Mouse (Mus musculus) heart, embryonic 10.5 days (tissue): ENCODE results near the gene Qpctl. TPM values are rescaled to one million over a fixed set of nuclear protein-coding genes. Genes with fewer than 3 reads are reported as not detected.

Source experiments
- DNase-seq: peaks from one replicate; pipeline ENCODE4 v3.0.0-alpha.2; 2017; ENCODE audit warnings: low spot score
- H3K27ac ChIP-seq: fragments of 300-500 bp; sonication (generic); 2 replicates; pipeline ENCODE4 v1.5.1; 2016; ENCODE audit warnings: mild to moderate bottlenecking
- H3K27me3 ChIP-seq: fragments of 300-500 bp; sonication (generic); 2 replicates; pipeline ENCODE4 v1.6.1; 2016; ENCODE audit warnings: mild to moderate bottlenecking; ENCODE audit not compliant: poor library complexity, insufficient read depth, severe bottlenecking
- H3K36me3 ChIP-seq: fragments of 300-500 bp; sonication (generic); 2 replicates; pipeline ENCODE4 v1.6.1; 2016; ENCODE audit warnings: mild to moderate bottlenecking, moderate library complexity
- H3K4me1 ChIP-seq: fragments of 300-500 bp; sonication (generic); 2 replicates; pipeline ENCODE4 v1.6.1; 2016; ENCODE audit warnings: mild to moderate bottlenecking
- H3K4me3 ChIP-seq: fragments of 300-500 bp; sonication (generic); 2 replicates; pipeline ENCODE4 v1.5.1; 2016; ENCODE audit warnings: mild to moderate bottlenecking, moderate library complexity
- H3K9me3 ChIP-seq: fragments of 300-500 bp; sonication (generic); 2 replicates; pipeline ENCODE4 v1.6.1; 2016; ENCODE audit warnings: mild to moderate bottlenecking, moderate library complexity
- WGBS: fragments of 180-500 bp; shearing (Covaris S2); methylation state at CpG from one replicate; pipeline ENCODE4 v1.1.7; 2016; 5-methylcytosine and 5-hydroxymethylcytosine counted together
- polyA plus RNA-seq: library from polyadenylated mRNA; unstranded; fragments of >200 nt; fragmentation: Nextera tagmentation; extraction: Ambion mirVana; gene quantifications from 2 replicates; pipeline ENCODE4 v1.2.1, GENCODE M21; 2016

The Qpctl gene
- polyA plus RNA-seq, 1 experiment from 2014 or later: 12.1 TPM

DNA sequence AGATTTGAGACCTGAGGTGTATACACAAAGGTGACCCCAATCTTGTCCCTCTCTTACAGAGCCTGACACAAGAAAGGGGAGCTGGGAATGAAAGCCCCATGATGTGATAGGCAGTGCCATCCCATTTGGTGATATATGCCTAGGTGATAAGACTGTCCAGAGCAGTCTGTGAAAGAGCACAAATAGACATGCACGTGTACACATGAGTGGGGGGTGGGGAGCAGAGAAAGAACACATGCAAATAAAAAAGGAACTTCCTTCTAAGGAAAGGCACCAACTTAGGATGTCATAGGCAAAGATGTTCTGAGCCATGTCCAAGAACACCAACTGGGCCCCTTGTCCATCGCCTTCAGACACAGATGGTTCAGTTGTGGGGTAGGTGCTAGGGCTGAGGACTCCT, 44.6 kb downstream of the Qpctl start:
- H3K27ac ChIP-seq: no peak overlapping the region
- no peaks in the 10 kb centered on the region; the same call in 1 of the 2 replicates for H3K9me3 ChIP-seq
- peaks cover 10% of the 10 kb centered on the region; the same call in 1 of the 2 replicates for H3K4me1 ChIP-seq
- 0 out of 2 replicates have a peak, but pooled peaks cover 4% of the 10 kb centered on the region for H3K36me3 ChIP-seq
- no peak for DNase-seq
- H3K4me3 ChIP-seq: no peak overlapping the region
- 72% methylated on average over 2 of the region's 2 CpGs for WGBS
- no peaks in the 10 kb centered on the region for H3K27me3 ChIP-seq

DNA sequence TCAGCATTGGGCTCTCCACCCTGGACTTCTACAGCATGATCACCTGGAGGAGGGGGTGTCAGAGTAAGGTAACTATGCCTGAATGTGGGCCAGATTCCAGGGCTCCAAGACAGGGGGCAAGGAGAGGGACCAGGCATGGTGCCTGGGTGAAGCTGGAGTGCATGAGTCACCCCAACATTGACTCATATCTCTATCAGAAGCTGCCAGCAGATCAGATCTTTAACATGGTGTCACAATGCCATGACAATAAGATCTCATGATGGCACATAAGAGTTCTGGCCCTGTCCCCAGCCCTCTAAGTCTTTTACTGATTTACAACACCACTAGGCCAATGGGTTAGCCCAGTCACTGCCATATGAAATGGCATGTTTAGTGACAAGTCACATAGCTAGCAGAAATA, 45.4 kb downstream of the Qpctl start:
- no peaks in the 10 kb centered on the region for H3K27me3 ChIP-seq

DNA sequence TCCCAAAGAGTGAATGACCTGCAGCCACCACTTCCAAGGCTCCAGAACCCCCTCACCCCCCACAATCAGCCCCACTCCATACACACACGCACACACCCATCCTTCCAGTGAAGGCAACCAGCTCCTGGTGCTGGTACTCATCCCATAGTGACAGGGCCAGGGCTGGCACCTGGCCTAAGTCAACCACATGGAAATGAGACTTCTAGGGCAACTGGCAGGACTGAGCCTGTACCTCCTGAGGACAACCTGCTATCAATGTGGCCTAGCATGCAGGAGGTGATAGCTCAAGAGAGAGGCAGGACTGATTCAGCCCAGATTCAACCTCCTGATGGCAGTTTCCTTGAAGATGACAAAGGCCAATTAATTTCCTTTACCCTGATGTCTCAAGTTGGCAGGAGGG, 48.8 kb downstream of the Qpctl start:
- H3K27ac ChIP-seq: no peak overlapping the region
- 86% methylated on average over 1 of the region's 1 CpGs for WGBS
- H3K36me3 ChIP-seq: peaks cover 17% of the 10 kb centered on the region; the same call in 1 of the 2 replicates
- no peaks in the 10 kb centered on the region; the same call in 1 of the 2 replicates for H3K9me3 ChIP-seq
- no peak for DNase-seq
- peaks cover 25% of the 10 kb centered on the region for H3K4me1 ChIP-seq
- no peak overlapping the region for H3K4me3 ChIP-seq
- H3K27me3 ChIP-seq: no peaks in the 10 kb centered on the region

More for the DNA sequence above, 45.4 kb downstream of the Qpctl start:
- 0 out of 2 replicates have a peak, but pooled peaks cover 4% of the 10 kb centered on the region for H3K36me3 ChIP-seq
- peaks cover 12% of the 10 kb centered on the region; the same call in 1 of the 2 replicates for H3K4me1 ChIP-seq
- no peak for DNase-seq
- H3K4me3 ChIP-seq: no peak overlapping the region
- H3K9me3 ChIP-seq: no peaks in the 10 kb centered on the region; the same call in 1 of the 2 replicates
- no peak overlapping the region for H3K27ac ChIP-seq

DNA sequence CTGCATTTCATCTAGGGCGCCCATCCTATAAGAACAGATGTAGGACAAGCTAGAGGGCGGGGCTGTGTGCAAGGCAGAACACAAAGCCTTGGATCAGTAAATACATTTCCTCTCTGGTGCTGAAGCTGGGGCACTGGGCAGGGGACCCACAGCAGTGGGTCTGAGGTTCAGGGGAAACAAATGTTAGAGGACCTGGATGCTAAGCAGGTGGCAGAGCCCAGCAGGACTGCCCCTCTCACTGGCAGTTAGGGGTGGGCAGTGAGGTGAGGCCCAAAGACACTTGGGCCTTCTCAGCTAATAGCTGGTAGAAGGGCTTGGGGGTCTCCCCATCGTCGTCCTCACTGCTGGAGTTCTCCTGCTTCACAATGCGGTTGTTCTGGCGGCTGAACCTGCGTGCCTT, 50.3 kb downstream of the Qpctl start:
- Histone ChIP-seq H3K27ac (no peak overlapping the region), H3K27me3 (no peaks in the 10 kb centered on the region), H3K4me1 (peaks cover 33% of the 10 kb centered on the region), H3K4me3 (no peak overlapping the region), H3K36me3 (peaks cover 17% of the 10 kb centered on the region; the same call in 1 of the 2 replicates), H3K9me3 (no peaks in the 10 kb centered on the region; the same call in 1 of the 2 replicates)
- no peak for DNase-seq
- 71% methylated on average over 7 of the region's 7 CpGs for WGBS

GRCm38 (mm10) chr7:19097863-19098262, 51.2 kb downstream of the Qpctl start:
- no peak overlapping the region for H3K27ac ChIP-seq
- no peak for DNase-seq
- H3K9me3 ChIP-seq: no peaks in the 10 kb centered on the region; the same call in 1 of the 2 replicates
- peaks cover 17% of the 10 kb centered on the region; the same call in 1 of the 2 replicates for H3K36me3 ChIP-seq
- no peaks in the 10 kb centered on the region for H3K27me3 ChIP-seq
- peaks cover 42% of the 10 kb centered on the region for H3K4me1 ChIP-seq
- H3K4me3 ChIP-seq: no peak overlapping the region

DNA sequence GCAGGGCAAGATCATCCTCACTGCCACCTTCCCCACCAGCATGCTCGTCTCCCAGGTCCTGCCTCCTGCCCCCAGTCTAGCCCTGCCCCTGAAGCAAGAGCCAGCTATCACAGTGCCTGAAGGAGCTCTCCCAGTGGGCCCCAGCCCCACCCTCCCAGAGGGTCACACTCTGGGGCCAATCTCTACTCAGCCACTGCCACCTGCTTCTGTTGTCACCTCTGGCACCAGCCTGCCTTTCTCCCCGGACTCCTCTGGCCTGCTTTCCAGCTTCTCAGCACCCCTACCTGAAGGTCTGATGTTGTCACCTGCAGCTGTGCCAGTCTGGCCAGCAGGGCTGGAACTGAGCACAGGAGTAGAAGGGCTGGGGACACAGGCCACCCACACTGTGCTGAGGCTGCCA, 51.9 kb downstream of the Qpctl start:
- peaks cover 49% of the 10 kb centered on the region for H3K4me1 ChIP-seq
- no peaks in the 10 kb centered on the region for H3K9me3 ChIP-seq
- 44% methylated on average over 2 of the region's 2 CpGs for WGBS
- peaks cover 13% of the 10 kb centered on the region; the same call in 1 of the 2 replicates for H3K36me3 ChIP-seq
- 0 out of 2 replicates have a peak overlapping the region, but pooled peaks have one; percentile 87 for H3K4me3 ChIP-seq
- 0 out of 2 replicates have a peak, but pooled peaks cover under 1% of the 10 kb centered on the region for H3K27me3 ChIP-seq
- no peak for DNase-seq
- H3K27ac ChIP-seq: 0 out of 2 replicates have a peak overlapping the region, but pooled peaks have one; percentile 98

DNA sequence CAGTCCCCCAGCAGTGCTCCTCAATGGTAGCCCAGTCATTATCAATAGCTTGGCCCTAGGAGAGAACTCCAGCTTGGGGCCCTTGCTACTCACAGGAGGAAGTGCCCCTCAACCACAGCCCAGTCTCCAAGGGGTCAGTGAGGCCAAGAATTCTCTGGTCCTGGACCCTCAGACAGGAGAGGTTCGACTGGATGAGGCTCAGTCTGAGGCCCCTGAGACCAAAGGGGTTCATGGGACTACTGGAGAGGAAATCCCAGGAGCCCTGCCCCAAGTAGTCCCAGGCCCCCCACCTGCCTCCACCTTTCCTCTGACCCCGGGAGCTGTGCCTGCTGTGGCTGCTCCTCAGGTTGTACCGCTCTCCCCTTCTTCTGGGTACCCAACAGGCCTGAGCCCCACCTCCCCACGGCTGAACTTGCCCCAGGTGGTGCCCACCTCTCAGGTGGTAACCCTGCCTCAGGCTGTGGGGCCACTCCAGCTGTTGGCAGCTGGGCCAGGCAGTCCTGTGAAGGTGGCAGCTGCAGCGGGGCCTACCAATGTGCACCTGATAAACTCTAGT, 52.6 kb downstream of the Qpctl start:
- peak overlapping the region; percentile 87 for H3K4me3 ChIP-seq
- 45% methylated on average over 5 of the region's 5 CpGs for WGBS
- peaks cover 19% of the 10 kb centered on the region; the same call in 1 of the 2 replicates for H3K36me3 ChIP-seq
- H3K9me3 ChIP-seq: no peaks in the 10 kb centered on the region
- H3K27me3 ChIP-seq: peaks cover 8% of the 10 kb centered on the region; the same call in 1 of the 2 replicates
- H3K27ac ChIP-seq: peak overlapping the region; percentile 98
- peaks cover 56% of the 10 kb centered on the region for H3K4me1 ChIP-seq
- DNase-seq: no peak

DNA sequence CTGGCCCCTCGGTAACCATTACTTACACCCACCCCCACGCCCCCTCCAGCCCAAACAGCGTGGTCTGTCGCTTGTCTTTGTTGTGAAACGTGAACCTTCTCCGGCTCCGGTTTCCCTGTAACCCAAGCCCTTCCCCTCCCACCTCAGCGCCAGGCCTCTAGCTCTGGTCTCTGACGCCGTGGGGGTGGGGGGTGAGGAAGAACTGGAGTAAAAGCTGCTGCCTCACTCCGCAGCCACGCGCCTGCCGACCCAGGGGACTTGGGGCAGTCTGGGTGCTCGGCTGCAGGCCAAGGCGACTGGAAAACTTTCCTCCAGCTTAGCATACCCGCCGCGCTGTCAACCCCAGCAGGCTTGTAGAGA, 53.4 kb downstream of the Qpctl start:
- WGBS: under 1% methylated on average over 19 of the region's 19 CpGs
- peak overlapping the region; percentile 98 for H3K27ac ChIP-seq
- H3K4me3 ChIP-seq: peak overlapping the region; percentile 87
- peak; percentile 92 for DNase-seq
- peaks cover 16% of the 10 kb centered on the region for H3K27me3 ChIP-seq
- H3K36me3 ChIP-seq: peaks cover 23% of the 10 kb centered on the region; the same call in 1 of the 2 replicates
- peaks cover 63% of the 10 kb centered on the region for H3K4me1 ChIP-seq
- no peaks in the 10 kb centered on the region for H3K9me3 ChIP-seq

DNA sequence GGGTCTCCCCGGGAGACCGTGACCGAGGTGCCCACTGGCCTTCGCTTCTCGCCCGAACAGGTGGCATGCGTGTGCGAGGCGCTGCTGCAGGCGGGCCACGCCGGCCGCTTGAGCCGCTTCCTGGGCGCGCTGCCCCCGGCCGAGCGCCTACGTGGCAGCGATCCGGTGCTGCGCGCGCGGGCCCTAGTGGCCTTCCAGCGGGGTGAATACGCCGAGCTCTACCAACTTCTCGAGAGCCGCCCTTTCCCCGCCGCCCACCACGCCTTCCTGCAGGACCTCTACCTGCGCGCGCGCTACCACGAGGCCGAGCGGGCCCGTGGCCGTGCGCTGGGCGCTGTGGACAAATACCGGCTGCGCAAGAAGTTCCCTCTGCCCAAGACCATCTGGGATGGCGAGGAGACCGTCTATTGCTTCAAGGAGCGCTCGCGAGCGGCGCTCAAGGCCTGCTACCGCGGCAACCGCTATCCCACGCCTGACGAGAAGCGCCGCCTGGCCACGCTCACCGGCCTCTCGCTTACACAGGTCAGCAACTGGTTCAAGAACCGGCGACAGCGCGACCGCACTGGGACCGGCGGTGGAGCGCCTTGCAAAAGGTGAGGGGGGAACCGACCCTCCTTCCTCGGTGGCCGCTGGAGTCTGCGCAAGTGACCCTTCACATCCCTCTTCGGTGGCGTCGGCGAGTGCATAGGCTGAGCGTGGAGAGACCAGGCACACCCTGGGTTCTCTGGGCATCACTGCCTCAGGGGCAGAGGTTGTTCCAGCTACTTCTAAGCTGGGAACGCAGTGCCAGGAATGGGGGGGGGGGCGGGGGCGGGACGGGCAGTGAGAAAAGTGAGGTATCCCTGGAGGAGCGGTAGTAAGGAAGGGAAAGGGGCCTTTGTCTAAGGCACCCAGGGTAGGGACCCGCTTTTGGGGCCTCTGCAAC, 54.0 kb downstream of the Qpctl start:
- WGBS: 0% methylated on average over 86 of the region's 87 CpGs
- Histone ChIP-seq H3K36me3 (peaks cover 29% of the 10 kb centered on the region; the same call in 1 of the 2 replicates), H3K27me3 (peaks cover 20% of the 10 kb centered on the region), H3K4me3 (peak overlapping the region; percentile 87), H3K9me3 (no peaks in the 10 kb centered on the region), H3K27ac (peak overlapping the region; percentile 98), H3K4me1 (peaks cover 64% of the 10 kb centered on the region)
- DNase-seq: no peak

DNA sequence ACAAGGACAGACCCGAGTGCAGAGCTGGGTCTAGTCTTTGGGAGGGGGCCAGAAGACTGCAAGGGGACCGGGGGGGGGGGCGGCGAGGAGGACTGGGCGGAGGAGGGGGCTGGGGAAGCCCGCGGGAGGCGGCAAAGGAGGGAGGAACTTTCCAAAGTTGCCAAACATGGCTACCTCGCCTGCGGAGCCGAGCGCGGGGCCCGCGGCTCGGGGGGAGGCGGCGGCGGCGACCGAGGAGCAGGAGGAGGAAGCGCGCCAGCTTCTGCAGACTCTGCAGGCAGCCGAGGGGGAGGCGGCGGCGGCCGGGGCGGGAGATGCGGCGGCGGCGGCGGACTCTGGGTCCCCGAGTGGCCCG, 54.6 kb downstream of the Qpctl start, which contains the start of gene Six5:
Six5 (plus strand) TSS at position 124 of the 355 bp plus-strand sequence.
- Histone ChIP-seq H3K27ac (peak within 1 kb of the TSS; percentile 98), H3K9me3 (no peaks in the 10 kb centered on the region), H3K36me3 (peaks cover 34% of the 10 kb centered on the region; the same call in 1 of the 2 replicates), H3K27me3 (peaks cover 20% of the 10 kb centered on the region), H3K4me3 (peak within 1 kb of the TSS; percentile 87), H3K4me1 (peaks cover 64% of the 10 kb centered on the region)
- DNase-seq: no peak
- WGBS: 3% methylated on average over 25 of the region's 36 CpGs

- DNase-seq: peak; percentile 99
- peak overlapping the region; percentile 87 for H3K4me3 ChIP-seq
- under 1% methylated on average over 45 of the region's 45 CpGs for WGBS
- peak overlapping the region; percentile 98 for H3K27ac ChIP-seq
- H3K27me3 ChIP-seq: peaks cover 20% of the 10 kb centered on the region
- peaks cover 39% of the 10 kb centered on the region; the same call in 1 of the 2 replicates for H3K36me3 ChIP-seq
- peaks cover 64% of the 10 kb centered on the region for H3K4me1 ChIP-seq
- no peaks in the 10 kb centered on the region for H3K9me3 ChIP-seq
Observed at GRCm38 (mm10) chr7:19093537-19094385, 55.3 kb downstream of the Qpctl start.

GRCm38 (mm10) chr7:19093174-19093521, 55.9 kb downstream of the Qpctl start:
- Histone ChIP-seq H3K9me3 (no peaks in the 10 kb centered on the region), H3K27me3 (peaks cover 20% of the 10 kb centered on the region), H3K4me3 (peak overlapping the region; percentile 87), H3K36me3 (peaks cover 45% of the 10 kb centered on the region), H3K27ac (peak overlapping the region; percentile 98), H3K4me1 (peaks cover 66% of the 10 kb centered on the region)
- peak; percentile 94 for DNase-seq
- WGBS: under 1% methylated on average over 14 of the region's 15 CpGs
